Mouse (Mus musculus) CH12F3 (cell line): ENCODE measurements around the gene Pank2.
"Not testable (repeated sequence)": the region's sequence is repeated elsewhere in the genome, so short reads cannot be mapped to it uniquely, and the experiment has no call there.

Source experiments
- in situ Hi-C: fragments of 300-500 bp; cut with MboI; formaldehyde crosslinking; loops from 2 replicates; pipeline ENCODE4 v1.14.3; 2020; ENCODE audit warnings: low sequenced_read_pairs

Gene Pank2

DNA sequence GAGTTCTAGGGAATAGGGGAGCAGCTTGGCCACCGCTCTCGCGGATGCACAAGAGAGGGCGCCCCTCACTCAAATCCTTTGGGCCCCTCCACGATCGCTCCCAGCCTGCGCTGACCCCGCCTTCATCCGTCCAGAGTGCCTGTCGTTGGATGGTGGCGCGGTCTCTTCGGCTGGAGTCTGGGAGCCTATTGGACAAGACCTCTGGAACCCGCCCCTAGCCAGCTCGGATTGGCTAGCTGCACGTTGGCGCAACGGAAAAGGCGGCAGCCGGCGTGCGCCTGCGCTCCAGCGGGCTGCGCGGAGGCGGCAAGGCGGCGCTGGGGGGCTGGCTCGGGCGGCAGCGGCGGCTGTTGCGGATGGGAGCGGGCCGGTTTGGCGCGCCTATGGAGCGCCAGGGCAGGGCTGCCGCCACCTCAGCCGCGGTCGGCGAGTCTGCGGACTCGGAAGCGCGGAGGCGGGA is at the start of gene Pank2:
Gene Pank2 (plus strand): TSS at position 283 of the 460 bp plus-strand sequence.
- in situ Hi-C loops, result no loop called here

DNA sequence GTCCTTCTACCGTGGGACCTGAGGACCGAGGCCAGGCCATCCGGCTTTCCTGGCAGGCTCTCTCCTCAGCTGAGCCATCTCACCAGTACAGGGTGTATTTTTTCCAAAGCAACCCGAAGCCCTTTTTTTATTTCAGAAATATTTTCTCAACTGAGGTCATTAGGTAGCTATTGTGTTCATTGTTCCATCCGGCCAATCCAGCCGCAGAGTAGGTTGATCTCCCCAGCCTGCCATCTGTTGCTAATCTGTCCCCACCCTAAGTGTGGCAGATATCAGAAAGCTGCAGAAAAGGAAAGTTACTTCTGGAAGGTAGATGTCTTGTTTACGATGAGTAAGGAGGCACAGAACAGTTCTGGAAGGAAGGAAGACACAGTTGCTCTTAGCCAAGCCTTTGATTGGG is 48.5 kb upstream of the Pank2 start:
- in situ Hi-C loops, result no loop called here

DNA sequence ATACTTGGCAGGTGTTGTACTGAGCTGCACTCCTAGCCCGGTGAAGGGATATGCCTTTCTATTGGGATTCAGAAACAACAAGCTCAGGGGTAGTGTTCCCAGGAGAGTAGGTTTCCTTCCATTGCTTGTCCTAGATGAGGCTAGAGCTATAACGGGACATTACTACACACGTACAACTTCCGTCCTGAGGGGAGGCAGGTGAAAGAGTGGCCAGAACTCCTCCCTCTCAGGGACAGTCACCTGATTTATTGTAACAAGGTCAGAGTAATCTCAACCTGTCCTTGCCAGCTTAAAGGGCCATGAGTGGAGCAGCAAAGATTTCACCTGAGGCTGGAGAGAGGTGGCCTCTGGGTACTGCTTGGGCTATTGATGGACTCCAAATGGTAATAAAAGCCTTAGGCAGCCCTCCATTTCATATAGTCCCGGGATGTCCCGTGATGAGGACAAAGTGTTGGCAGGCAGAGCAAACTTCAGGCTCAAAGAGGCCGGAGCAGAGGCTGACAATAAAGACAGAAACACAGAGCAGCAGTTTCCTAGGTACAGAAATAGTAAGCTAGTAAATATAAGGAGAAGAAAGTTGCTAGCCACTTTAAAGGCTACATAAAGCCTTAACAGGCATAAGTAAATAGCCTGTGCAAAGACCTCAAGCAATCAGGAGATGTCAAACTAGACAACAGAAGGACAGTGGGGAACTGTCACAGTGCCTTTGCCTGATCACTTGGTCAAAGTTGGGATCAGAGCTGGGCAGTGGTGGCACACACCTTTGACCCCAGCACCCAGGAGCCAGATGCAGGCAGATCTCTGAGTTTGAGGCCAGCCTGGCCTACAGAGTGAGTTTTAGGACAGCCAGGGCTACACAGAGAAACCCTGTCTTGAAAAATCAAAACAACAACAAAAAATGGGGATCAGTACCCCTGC is 46.1 kb upstream of the Pank2 start:
- in situ Hi-C loops, result no loop called here

DNA sequence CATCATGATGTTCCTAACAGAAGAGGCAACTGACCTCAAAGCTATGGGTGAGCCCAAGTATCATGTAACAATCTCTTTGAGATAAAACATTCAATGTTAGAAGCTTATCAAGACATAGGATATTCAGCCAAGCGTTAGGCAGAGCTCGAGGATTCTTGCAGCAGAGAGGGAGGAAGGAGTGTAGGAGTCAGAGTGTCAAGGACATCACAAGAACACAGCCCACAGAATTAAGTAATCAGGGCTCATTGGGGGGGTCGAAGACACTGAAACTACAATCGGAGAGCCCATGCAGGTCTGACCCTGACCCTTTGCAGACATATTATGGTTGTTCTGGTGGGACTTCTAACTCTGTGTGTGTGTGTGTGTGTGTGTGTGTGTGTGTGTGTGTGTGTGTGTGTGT is 42.3 kb upstream of the Pank2 start:
- in situ Hi-C loops, result no loop called here

DNA sequence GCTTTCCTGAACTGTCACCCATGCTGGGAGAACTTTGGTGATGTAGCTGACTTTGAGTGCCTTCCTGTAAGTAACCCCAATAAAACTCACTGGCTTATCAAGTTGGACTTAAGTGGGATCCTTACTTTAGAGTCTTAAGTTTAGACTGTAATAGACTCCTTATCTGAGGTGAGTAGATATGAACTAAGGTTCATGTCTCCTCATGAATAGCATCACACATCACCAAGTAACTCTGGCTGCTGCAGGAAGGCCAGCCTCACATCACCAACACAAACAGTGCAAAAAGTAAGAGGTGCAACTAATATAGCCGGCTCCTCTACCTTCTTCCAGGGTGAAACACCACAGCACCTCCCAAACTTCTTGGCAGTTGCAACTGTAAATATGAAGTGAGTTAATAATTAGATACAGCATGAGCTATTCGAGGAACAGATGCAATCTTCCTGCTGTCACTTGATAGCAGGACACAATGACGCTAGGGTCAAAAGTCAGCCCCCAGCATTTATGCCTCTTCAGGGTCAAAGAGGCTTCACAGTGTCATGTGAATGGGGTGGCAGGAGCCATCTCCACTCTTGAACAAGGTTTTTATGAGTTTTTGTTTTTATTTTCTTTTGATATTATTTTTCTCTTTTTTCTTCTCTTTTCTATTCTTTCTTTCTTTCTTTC is 40.3 kb upstream of the Pank2 start:
- in situ Hi-C loops, result no loop called here

DNA sequence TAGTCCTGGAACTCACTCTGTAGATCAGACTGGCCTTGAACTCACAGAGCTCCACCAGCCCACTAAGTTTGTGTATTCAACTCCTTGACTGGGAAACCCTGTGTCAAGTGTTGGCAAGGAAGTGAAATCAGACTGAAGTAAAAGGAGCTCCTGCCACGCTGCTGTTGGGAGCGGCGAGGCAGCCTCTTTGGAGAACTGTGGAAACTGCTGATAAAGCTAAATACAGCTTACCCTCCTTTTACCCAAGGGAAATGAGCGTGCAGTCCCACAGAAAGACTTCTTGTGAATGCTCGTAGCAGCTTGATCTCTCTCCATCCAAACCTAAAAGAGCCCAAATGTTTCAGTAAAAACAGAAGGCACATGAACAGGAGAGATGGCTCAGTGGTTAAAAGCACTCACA is 39.7 kb upstream of the Pank2 start:
- in situ Hi-C loops, result no loop called here

DNA sequence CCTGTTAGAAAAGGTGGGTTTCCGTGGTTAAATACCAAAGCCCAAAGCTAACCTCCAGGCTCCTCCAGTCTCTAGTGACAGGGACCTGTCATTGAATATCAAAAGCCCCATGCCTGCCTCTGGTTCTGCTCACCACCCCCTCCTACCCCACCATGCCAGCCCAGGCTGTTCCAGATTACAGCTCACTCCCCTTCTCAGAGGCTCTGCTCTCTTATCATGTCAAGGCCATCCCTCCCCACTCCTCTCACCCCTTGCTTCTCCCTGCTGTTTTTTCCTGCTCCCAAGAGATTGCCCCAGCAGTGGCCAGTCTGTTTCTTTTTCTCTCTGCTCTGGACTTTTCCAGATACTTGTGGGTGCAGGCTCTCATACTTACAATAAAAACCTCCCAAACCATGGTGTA is 38.7 kb upstream of the Pank2 start:
- in situ Hi-C loops, result no loop called here

DNA sequence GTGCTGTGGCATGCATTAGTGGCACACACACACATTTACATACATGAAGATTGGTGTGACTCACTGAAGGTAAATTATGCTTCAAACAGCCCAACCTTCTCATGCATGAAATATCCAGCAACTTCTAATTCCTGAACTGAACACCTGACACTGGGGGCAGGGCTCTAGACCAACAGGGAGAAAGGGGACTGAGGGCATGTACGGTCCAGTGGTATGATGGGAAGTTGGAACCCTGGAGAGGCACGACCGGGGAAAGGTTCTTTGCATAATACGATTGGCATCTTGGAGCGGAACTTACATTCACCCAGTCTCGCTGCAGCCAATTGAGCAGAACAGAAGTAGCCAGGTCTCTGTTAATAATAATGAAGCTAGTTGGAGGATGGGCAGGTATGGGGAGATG is 37.1 kb upstream of the Pank2 start:
- in situ Hi-C loops, result no loop called here

DNA sequence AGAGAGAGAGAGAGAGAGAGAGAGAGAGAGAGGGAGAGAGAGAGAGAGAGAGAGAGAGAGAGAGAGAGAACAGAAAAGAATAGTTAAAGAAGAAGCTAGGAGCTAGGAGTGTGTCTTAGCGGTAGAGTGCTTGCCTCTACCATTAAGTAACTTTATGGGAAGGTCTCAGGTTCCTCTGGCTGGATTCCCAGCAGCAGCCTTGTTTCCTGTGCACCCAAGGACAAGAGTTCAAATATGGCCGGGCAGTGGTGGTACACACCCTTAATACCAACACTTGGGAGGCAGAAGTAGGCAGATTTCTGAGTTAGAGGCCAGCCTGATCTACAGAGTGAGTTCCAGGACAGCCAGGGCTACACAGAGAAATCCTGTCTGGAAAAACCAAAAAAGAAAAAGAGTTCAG is 35.6 kb upstream of the Pank2 start:
- in situ Hi-C loops, result not testable (repeated sequence)

DNA sequence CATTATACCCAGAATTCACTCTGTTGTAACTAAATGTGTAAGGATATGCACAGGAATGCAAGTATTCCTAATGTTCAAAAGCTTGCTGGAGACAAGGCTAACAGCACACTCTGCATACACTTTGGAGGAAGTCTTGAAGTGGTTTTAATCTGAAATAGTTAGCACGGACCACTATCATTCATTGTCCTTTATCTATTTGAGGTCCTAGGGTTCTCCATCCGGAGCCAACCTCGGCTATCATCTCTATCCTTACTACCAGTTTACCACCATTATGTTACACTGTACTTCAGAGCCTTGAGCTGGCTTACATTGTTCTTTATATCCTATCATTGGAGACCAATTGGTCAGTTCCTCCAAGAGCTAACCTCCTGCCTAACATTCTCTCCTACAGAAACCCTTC is 35.1 kb upstream of the Pank2 start:
- in situ Hi-C loops, result no loop called here

DNA sequence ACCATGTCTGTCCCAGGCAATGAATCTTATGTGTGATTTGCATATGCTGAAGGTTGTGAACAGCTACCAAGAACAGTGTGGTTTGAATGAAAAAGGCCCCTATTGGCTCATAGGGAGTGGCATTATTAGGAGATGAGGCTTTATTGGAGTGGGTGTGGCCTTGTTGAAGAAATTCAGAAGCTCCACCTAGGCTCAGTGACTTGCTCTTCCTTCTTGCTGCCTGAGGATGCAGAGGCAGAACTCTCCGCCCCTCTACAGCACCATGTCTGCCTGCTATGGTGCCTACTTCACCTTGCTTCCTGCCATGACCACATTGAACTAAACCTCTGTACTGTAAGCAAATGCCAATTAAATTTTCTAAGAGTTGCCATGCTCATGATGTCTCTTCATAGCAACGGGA is 29.7 kb upstream of the Pank2 start:
- in situ Hi-C loops, result no loop called here

DNA sequence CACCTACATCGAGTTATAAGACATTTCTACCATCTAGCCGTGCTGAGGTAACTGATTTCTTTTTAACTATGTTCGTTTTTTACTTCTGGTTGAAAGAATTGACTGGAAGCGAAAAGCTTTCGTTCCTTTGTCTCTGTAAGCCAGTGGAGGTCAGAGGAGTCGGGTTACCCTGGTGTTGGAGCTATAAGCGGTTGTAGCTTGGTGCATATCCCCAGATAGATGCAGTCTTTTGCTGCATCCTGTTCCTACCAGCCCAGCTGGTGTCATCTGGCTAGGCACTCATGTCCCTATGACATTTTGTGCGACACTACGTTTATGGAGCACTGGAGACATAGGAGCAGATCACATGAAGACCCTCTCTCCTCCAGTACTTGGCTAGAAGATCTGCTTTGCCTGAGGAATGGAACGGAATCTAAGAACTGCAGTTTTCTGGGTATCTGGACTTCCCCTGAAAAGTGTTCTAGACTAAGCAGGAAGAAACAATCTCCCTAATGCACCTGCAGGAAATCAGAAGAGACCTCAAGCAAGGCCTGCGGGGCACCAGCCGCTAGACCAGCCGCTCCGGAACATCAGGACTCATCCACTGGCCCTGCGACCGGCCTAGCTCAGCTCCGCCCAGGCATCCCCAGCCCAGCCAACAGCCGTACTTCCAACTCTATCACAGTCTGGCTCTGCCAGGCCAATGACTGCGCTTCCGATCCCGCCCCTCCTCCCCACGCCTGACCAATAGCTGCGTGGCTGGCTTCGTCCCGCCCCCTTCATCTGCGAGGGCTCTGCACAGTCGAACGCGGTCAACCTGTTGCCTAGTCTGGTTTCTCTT is 28.8 kb upstream of the Pank2 start, which contains the start of gene Mavs:
Gene Mavs (plus strand): TSS at position 757 of the 820 bp plus-strand sequence.
- in situ Hi-C loops, result no loop called here

DNA sequence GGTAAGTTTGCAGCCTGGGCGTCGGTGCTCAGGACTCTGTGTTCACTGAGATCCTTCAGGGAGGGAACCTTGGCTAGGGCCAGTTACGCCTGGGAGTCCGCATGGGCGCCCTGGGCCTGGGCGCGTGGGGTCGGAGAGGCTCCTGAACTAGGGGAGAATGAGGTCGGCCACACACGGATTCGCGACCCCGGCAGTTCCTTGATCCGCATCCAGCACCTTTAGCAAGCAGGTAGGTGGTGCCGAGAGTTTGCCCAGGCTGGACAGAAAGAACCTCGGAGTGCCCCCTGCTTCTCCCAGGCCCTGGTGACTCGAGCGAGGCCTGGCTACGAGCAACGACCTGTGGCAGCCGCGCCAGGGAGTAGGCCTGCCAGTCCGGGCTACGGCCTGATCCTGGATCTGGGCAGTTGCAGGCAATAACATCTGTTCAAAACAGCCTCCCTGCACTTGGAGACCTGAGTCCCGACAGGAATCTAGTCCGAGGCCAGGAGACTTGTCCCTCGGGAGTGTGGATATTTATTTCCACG is 28.1 kb upstream of the Pank2 start:
- in situ Hi-C loops, result no loop called here

DNA sequence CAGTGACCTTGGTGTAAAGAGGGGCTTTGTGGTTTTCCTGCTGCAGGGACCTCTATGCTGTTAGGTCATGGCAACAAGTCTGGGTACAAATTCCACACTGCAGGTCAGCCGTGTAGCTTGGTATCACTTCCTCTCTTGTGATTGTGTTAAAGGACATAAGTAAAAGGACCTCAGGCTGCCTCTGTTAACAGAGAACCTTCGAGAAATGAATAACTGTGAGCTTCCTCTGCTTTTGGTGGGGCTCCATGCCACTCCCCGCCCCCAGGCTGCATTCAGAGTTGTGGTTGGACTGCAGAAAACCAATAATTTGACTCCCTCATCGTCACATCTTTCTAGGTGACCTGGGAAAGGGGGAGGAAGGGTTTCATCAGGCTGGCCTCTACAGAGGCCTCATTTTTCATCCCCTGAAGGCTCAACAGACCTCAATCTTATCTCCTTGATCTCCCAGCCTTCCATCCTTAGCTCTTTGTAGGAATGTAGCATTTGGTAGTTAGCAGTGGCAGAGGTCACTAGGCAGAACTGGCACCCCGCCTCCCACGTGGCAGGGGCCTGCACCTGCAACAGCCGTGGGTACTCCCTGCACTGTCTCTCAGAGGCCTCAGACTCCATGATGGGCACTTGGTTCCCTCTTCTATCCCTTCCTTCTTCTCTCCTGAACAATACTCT is 27.2 kb upstream of the Pank2 start:
- in situ Hi-C loops, result no loop called here

DNA sequence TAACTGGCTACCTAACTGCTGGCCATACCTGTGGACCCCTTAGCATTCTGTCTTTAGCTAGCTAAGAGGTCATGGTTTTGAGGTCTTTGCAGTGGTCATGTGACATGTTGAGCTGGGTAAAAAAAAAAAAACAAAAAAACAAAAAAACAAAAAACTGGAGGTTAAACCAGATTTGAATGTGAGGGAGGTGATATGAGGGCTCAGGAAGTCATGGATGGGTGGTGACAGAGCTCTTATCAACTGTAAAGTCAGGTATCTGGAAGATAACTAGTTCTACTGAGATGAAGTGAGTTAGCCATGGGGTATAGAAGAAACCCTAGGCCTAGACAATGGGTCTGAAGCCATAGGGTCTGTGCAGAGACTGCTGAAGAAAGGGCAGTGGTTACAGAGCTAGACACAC is 20.1 kb upstream of the Pank2 start:
- in situ Hi-C loops, result no loop called here

DNA sequence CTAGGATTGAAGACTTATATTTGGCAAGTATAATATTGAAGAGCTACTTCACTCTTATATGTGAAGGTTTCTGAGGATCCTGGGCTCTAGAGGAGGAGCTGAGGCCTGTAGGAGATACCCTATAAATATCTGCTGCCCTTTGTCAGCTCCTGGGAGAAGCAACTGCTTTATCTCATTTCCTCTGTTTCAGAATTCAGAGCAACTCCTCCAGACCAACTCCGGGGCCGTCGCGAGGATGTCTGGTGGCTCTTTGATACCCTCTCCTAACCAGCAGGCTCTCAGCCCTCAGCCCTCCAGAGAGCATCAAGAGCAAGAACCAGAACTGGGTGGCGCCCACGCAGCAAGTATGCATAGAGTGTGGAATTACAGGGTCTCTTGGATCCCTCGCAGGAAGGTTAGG is 19.4 kb upstream of the Pank2 start:
- in situ Hi-C loops, result no loop called here

DNA sequence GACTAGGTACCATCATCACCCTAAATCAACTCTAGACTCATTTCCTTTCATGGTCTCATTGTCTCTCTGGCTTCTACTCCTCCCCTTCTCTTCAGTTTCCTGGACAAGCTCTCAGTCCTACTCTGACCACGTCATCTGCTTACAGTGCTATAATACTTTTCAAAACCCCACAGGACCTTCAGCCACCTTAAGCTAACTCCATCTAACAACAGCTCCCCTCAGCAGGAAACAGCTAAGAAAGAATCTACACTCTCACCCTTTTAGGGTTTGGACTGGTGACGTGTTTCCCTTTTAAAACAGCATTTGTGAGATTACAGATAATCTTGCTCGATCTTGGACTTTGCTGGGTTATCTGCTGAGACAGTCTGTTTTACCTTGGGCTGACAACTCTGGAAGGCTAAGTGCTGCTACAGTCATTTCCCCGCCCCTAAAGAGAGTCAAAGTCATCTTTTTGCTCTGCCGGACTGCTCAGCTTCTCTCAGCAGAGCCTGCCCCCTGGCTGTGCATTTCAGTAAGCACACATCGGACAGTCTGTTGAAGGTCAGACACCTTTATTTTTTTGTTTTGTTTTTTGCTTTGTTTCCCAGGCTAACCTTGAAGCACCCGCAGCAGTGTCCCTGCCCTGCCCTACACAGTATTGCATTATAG is 8.5 kb upstream of the Pank2 start:
- in situ Hi-C loops, result loop anchor here (10.0 kb wide), 1 partner anchor 159 kb away; no protein-coding TSS in a partner anchor

DNA sequence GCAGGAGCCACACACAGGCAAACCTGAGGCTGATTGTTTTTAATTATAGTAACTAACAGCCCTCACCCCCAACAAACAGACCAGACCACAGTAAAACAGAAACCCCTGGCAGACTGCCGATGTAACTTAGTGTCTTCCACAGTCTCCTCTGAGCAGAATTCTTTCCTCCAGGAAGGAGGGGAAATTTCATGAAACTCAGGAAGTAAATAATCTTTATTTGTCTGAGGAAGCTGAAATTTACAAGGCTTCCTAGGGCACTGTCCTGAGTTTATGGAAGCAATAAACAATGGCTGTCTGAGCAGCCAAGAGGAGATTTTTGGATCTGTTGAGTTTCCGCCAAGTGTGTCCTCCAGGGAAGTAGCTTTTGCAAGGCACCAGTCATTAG is 8.0 kb upstream of the Pank2 start:
- in situ Hi-C loops, result loop anchor here (10.0 kb wide), 1 partner anchor 160 kb away; no protein-coding TSS in a partner anchor

DNA sequence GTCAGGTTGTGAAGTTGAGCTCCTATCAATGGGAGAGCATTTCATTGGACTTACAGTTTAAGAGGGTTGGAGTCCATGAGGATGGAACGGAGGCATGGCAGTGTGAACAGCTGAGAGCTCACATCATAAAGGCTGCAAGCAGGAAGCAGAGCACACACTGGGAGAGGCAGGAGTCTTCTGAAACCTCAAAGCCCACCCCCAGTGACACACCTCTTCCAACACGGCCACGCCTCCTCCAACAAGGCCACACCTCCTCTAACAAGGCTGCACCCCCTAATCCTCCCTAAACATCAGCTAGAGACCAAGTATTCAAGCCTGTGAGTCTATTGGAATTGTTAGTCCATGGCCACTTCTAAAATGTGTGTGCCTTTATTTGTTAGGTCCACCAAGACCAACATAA is 6.6 kb upstream of the Pank2 start:
- in situ Hi-C loops, result loop anchor here (10.0 kb wide), 1 partner anchor 161 kb away; no protein-coding TSS in a partner anchor

DNA sequence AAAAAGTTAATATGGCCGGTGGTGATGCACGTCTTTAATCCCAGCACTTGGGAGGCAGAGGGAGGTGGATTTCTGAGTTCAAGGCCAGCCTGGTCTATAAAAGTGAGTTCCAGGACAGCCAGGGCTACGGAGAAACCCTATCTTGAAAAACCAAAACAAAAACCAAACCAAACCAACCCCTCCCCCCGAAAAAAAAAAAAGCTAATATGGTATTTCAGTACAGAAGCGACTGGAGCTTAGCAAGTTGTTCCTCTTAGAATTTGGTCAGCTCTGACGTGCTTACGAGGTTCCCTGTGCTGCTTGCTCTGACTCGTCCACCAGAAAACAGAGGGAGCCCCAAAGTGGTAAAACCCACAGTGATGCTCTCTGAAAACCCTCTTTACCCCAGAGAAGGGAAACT is 3.6 kb upstream of the Pank2 start:
- in situ Hi-C loops, result loop anchor here (10.0 kb wide), 1 partner anchor 164 kb away; no protein-coding TSS in a partner anchor
